Mouse (Mus musculus) liver, adult 2 months (tissue): ENCODE measurements around the gene Hist1h1d. TPM values are rescaled to one million over a fixed set of nuclear protein-coding genes. Genes with fewer than 3 reads are reported as not detected.

ENCODE experiments used
- DNase-seq: peaks from one replicate; pipeline ENCODE4 v3.0.0-alpha.2; 2011; ENCODE audit warnings: low read depth, low spot score; ENCODE audit errors: extremely low read depth
- H3K27ac ChIP-seq: fragments of 200-500 bp; replicated peaks from 2 replicates; pipeline ENCODE4 v1.5.1; 2012; ENCODE audit warnings: low read depth, mild to moderate bottlenecking, control low read depth, inconsistent platforms, low read length; ENCODE audit not compliant: insufficient read depth
- H3K27me3 ChIP-seq: fragments of 200-500 bp; 2 replicates; pipeline ENCODE4 v1.6.1; 2012; ENCODE audit warnings: mild to moderate bottlenecking, moderate library complexity, low read length, inconsistent platforms; ENCODE audit not compliant: control insufficient read depth, insufficient read depth
- H3K36me3 ChIP-seq: fragments of 200-500 bp; 2 replicates; pipeline ENCODE4 v1.6.1; 2012; ENCODE audit warnings: low read length, inconsistent platforms; ENCODE audit not compliant: control insufficient read depth, insufficient read depth
- H3K4me1 ChIP-seq: fragments of 200-500 bp; 2 replicates; pipeline ENCODE4 v1.6.1; 2011; ENCODE audit warnings: low read length; ENCODE audit not compliant: control insufficient read depth, insufficient read depth
- H3K4me3 ChIP-seq: fragments of 200-500 bp; 2 replicates; pipeline ENCODE4 v1.5.1; 2011; ENCODE audit warnings: low read depth, mild to moderate bottlenecking, control low read depth, low read length, moderate library complexity; ENCODE audit not compliant: insufficient read depth
- H3K79me2 ChIP-seq: fragments of 200-500 bp; 2 replicates; pipeline ENCODE4 v1.6.1; 2012; ENCODE audit warnings: inconsistent platforms, mild to moderate bottlenecking, low read length, moderate library complexity; ENCODE audit not compliant: control insufficient read depth, insufficient read depth
- H3K9ac ChIP-seq: fragments of 200-500 bp; 2 replicates; pipeline ENCODE4 v1.6.1; 2012; ENCODE audit warnings: low read depth, mild to moderate bottlenecking, control low read depth, inconsistent platforms, low read length
- CTCF ChIP-seq: fragments of 200-500 bp; IDR thresholded peaks from 2 replicates; pipeline ENCODE4 v1.5.1; 2011; ENCODE audit warnings: low read depth, low read length, control low read depth
- POLR2A ChIP-seq: fragments of 200-500 bp; IDR thresholded peaks from 2 replicates; pipeline ENCODE4 v1.6.1; 2011; ENCODE audit warnings: low read length, control low read depth; ENCODE audit not compliant: insufficient read depth; ENCODE audit errors: extremely low read depth
- polyA plus RNA-seq: library from polyadenylated mRNA; depleted of rRNA; stranded (reverse); fragments of >200 nt; gene quantifications from 2 replicates; pipeline ENCODE4 v1.2.3, GENCODE M21; 2012; rRNA removed
- total RNA-seq: library from RNA; depleted of rRNA; stranded (reverse); fragments of >200 nt; gene quantifications from 2 replicates; pipeline ENCODE4 v1.2.3, GENCODE M21; 2014; rRNA removed

Hist1h1d gene
- total and polyA plus RNA-seq, 2 experiments = 0.02 to 3.0 TPM

GRCm38 (mm10) chr13:23609844-23610243, 56.8 kb downstream of the Hist1h1d start:
- no peaks in the 10 kb centered on the region for H3K36me3 ChIP-seq
- H3K79me2 ChIP-seq = no peaks in the 10 kb centered on the region
- no peak overlapping the region for H3K9ac ChIP-seq
- no peaks in the 10 kb centered on the region for H3K27me3 ChIP-seq
- no peak for DNase-seq
- TF ChIP-seq CTCF (no peak), POLR2A (no peak)
- H3K4me3 ChIP-seq = no peak overlapping the region
- no peaks in the 10 kb centered on the region for H3K4me1 ChIP-seq
- no peak overlapping the region for H3K27ac ChIP-seq

Other genes with a start within 250 kb of the Hist1h1d start
Only the 30 nearest of the 34 such genes appear.
- gene Zfp322a, start 184.1 kb upstream of the Hist1h1d start, total RNA-seq = 8.1 and 9.7 TPM in 2 replicates
- 0.60 and 1.3 TPM in 2 replicates for gene Zfp322a, start 184.1 kb upstream of the Hist1h1d start, polyA plus RNA-seq
- gene Abt1, start 129.4 kb upstream of the Hist1h1d start, total RNA-seq = 3.5 and 3.7 TPM in 2 replicates
- 2.1 TPM in 2 replicates for gene Abt1, start 129.4 kb upstream of the Hist1h1d start, polyA plus RNA-seq
- gene Btn1a1, start 87.4 kb upstream of the Hist1h1d start, total RNA-seq = not detected in 2 replicates
- not detected in 2 replicates for gene Btn1a1, start 87.4 kb upstream of the Hist1h1d start, polyA plus RNA-seq
- not detected in 2 replicates for gene Btn2a2, start 64.4 kb upstream of the Hist1h1d start, total RNA-seq
- gene Btn2a2, start 64.4 kb upstream of the Hist1h1d start, polyA plus RNA-seq = not detected in 2 replicates
- 706 and 873 TPM in 2 replicates for gene Hist1h4h, start 22.2 kb upstream of the Hist1h1d start, total RNA-seq
- gene Hist1h4h, start 22.2 kb upstream of the Hist1h1d start, polyA plus RNA-seq = 8.5 and 26.7 TPM in 2 replicates
- gene Hist1h2af, start 19.4 kb upstream of the Hist1h1d start, total RNA-seq = 9.2 and 13.4 TPM in 2 replicates
- gene Hist1h2af, start 19.4 kb upstream of the Hist1h1d start, polyA plus RNA-seq = 2.1 and 2.9 TPM in 2 replicates
- 5.6 and 12.9 TPM in 2 replicates for gene Hist1h3g, start 17.8 kb upstream of the Hist1h1d start, total RNA-seq
- 0.26 TPM in 1 of 2 replicates, not detected in the other for gene Hist1h3g, start 17.8 kb upstream of the Hist1h1d start, polyA plus RNA-seq
- gene Hist1h2bh, start 9.9 kb upstream of the Hist1h1d start, total RNA-seq = 1.3 and 1.5 TPM in 2 replicates
- gene Hist1h2bh, start 9.9 kb upstream of the Hist1h1d start, polyA plus RNA-seq = 0.07 and 0.09 TPM in 2 replicates
- gene Hist1h3f, start 9.2 kb upstream of the Hist1h1d start, total RNA-seq = 11.1 and 14.2 TPM in 2 replicates
- 0.29 and 0.30 TPM in 2 replicates for gene Hist1h3f, start 9.2 kb upstream of the Hist1h1d start, polyA plus RNA-seq
- gene Hist1h4f, start 1.6 kb upstream of the Hist1h1d start, total RNA-seq = 77.8 and 101 TPM in 2 replicates
- 0.97 TPM in 1 of 2 replicates, not detected in the other for gene Hist1h4f, start 1.6 kb upstream of the Hist1h1d start, polyA plus RNA-seq
- 19.9 and 26.8 TPM in 2 replicates for gene Hist1h3e, start 9.1 kb downstream of the Hist1h1d start, total RNA-seq
- gene Hist1h3e, start 9.1 kb downstream of the Hist1h1d start, polyA plus RNA-seq = 2.1 and 2.6 TPM in 2 replicates
- 2.8 and 6.6 TPM in 2 replicates for gene Hist1h2ae, start 18.0 kb downstream of the Hist1h1d start, total RNA-seq
- 0.57 TPM in 2 replicates for gene Hist1h2ae, start 18.0 kb downstream of the Hist1h1d start, polyA plus RNA-seq
- gene Hist1h2bg, start 18.1 kb downstream of the Hist1h1d start, total RNA-seq = 37.2 and 44.6 TPM in 2 replicates
- gene Hist1h2bg, start 18.1 kb downstream of the Hist1h1d start, polyA plus RNA-seq = 4.0 and 4.4 TPM in 2 replicates
- gene Hist1h2bf, start 20.9 kb downstream of the Hist1h1d start, total RNA-seq = 4.6 and 5.4 TPM in 2 replicates
- gene Hist1h2bf, start 20.9 kb downstream of the Hist1h1d start, polyA plus RNA-seq = 0.39 TPM in 1 of 2 replicates, not detected in the other
- gene Hist1h2ad, start 21.1 kb downstream of the Hist1h1d start, total RNA-seq = 5.4 and 11.5 TPM in 2 replicates
- gene Hist1h2ad, start 21.1 kb downstream of the Hist1h1d start, polyA plus RNA-seq = 1.1 TPM in 1 of 2 replicates, not detected in the other
- 3.4 and 5.9 TPM in 2 replicates for gene Hist1h3d, start 22.5 kb downstream of the Hist1h1d start, total RNA-seq
- 0.48 and 0.87 TPM in 2 replicates for gene Hist1h3d, start 22.5 kb downstream of the Hist1h1d start, polyA plus RNA-seq
- gene Hist1h4d, start 28.3 kb downstream of the Hist1h1d start, total RNA-seq = 162 and 174 TPM in 2 replicates
- gene Hist1h4d, start 28.3 kb downstream of the Hist1h1d start, polyA plus RNA-seq = 2.1 and 2.8 TPM in 2 replicates
- gene Hist1h2be, start 67.9 kb downstream of the Hist1h1d start, total RNA-seq = 5.4 and 6.6 TPM in 2 replicates
- 0.28 and 0.60 TPM in 2 replicates for gene Hist1h2be, start 67.9 kb downstream of the Hist1h1d start, polyA plus RNA-seq
- gene Hist1h1e, start 69.3 kb downstream of the Hist1h1d start, total RNA-seq = 22.0 and 27.0 TPM in 2 replicates
- gene Hist1h1e, start 69.3 kb downstream of the Hist1h1d start, polyA plus RNA-seq = 0.73 and 0.77 TPM in 2 replicates
- gene Hist1h2ac, start 130.7 kb downstream of the Hist1h1d start, total RNA-seq = 4.9 and 6.2 TPM in 2 replicates
- 0.12 and 0.22 TPM in 2 replicates for gene Hist1h2ac, start 130.7 kb downstream of the Hist1h1d start, polyA plus RNA-seq
- 228 and 265 TPM in 2 replicates for gene Hist1h2bc, start 130.9 kb downstream of the Hist1h1d start, total RNA-seq
- gene Hist1h2bc, start 130.9 kb downstream of the Hist1h1d start, polyA plus RNA-seq = 312 and 443 TPM in 2 replicates
- gene Hist1h1t, start 142.6 kb downstream of the Hist1h1d start, total RNA-seq = not detected in 2 replicates
- gene Hist1h1t, start 142.6 kb downstream of the Hist1h1d start, polyA plus RNA-seq = not detected in 2 replicates
- 190 and 256 TPM in 2 replicates for gene Hist1h4c, start 145.2 kb downstream of the Hist1h1d start, total RNA-seq
- 0.95 and 3.1 TPM in 2 replicates for gene Hist1h4c, start 145.2 kb downstream of the Hist1h1d start, polyA plus RNA-seq
- gene Hfe, start 157.6 kb downstream of the Hist1h1d start, total RNA-seq = 30.4 and 35.3 TPM in 2 replicates
- gene Hfe, start 157.6 kb downstream of the Hist1h1d start, polyA plus RNA-seq = 32.6 and 40.9 TPM in 2 replicates
- 43.6 and 68.1 TPM in 2 replicates for gene Hist1h1c, start 185.5 kb downstream of the Hist1h1d start, total RNA-seq
- 20.9 and 31.6 TPM in 2 replicates for gene Hist1h1c, start 185.5 kb downstream of the Hist1h1d start, polyA plus RNA-seq
- 8.0 and 24.1 TPM in 2 replicates for gene Hist1h3c, start 192.3 kb downstream of the Hist1h1d start, total RNA-seq
- gene Hist1h3c, start 192.3 kb downstream of the Hist1h1d start, polyA plus RNA-seq = 0.20 and 0.27 TPM in 2 replicates
- gene Hist1h2bb, start 193.5 kb downstream of the Hist1h1d start, total RNA-seq = 41.9 and 75.6 TPM in 2 replicates
- 0.41 and 0.55 TPM in 2 replicates for gene Hist1h2bb, start 193.5 kb downstream of the Hist1h1d start, polyA plus RNA-seq
- gene Hist1h2ab, start 197.9 kb downstream of the Hist1h1d start, total RNA-seq = 19.4 and 55.8 TPM in 2 replicates
- gene Hist1h2ab, start 197.9 kb downstream of the Hist1h1d start, polyA plus RNA-seq = 0.45 and 1.0 TPM in 2 replicates
- 15.2 and 31.1 TPM in 2 replicates for gene Hist1h3b, start 199.0 kb downstream of the Hist1h1d start, total RNA-seq
- gene Hist1h3b, start 199.0 kb downstream of the Hist1h1d start, polyA plus RNA-seq = 0.23 and 0.58 TPM in 2 replicates
- 62.4 and 63.4 TPM in 2 replicates for gene Hist1h4b, start 203.8 kb downstream of the Hist1h1d start, total RNA-seq
- 1.2 TPM in 1 of 2 replicates, not detected in the other for gene Hist1h4b, start 203.8 kb downstream of the Hist1h1d start, polyA plus RNA-seq